Mouse (Mus musculus): ENCODE measurements around the gene Exoc3l4. TPM values are rescaled to one million over a fixed set of nuclear protein-coding genes. Genes with fewer than 3 reads are reported as not detected.
A peak's percentile ranks its signal among the peaks of the same experiment; 100 is the strongest.

The Exoc3l4 gene
- polyA plus RNA-seq, 1 experiment from 2014 or later = 1.6 TPM

DNA sequence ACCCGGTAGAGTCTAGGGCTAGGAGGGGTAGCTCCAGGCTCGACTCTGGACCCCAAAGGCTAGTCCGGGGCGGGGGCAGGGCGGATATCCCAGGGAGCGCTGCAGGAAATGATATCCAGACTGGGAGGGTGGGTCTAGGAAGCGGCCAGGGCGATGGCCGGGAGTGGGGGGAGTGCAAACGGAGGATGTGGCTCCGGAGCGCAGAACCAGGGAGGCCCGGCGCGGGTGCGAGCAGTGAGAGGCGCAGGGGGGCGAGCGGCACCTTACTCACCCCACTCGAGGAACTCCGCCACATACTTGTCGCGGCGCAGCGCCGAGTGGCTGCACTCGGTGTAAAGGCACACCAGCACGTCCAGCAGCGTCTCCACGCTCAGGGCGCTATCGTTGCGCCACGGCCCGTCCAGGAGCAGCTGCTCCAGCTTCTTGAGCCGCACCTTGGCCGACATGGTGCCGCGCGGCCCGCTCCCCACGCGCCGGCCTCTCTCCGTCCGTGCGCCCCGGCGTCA lies 39.9 kb upstream of the Exoc3l4 start:
- Histone ChIP-seq H3K27ac (replicated peaks; ENCODE audit: low read depth, low read length) (peak overlapping the region; percentile 93), H3K27me3 (ENCODE audit: control insufficient read depth, insufficient read depth, low read length) (no peaks in the 10 kb centered on the region), H3K9ac (replicated peaks; ENCODE audit: low read length) (peak overlapping the region; percentile 85), H3K9me3 (ENCODE audit: control insufficient read depth, low read length) (no peaks in the 10 kb centered on the region), H3K4me1 (ENCODE audit: control insufficient read depth, insufficient read depth, low read length) (peaks cover 16% of the 10 kb centered on the region), H3K4me3 (replicated peaks; ENCODE audit: low read depth, low read length) (peak overlapping the region; percentile 95), H3K4me2 (ENCODE audit: low read length) (peak overlapping the region; percentile 93), H3K36me3 (ENCODE audit: control insufficient read depth, insufficient read depth, low read length) (no peaks in the 10 kb centered on the region)
- WGBS = under 1% methylated on average over 49 of the region's 49 CpGs
- peak; percentile 63 for DNase-seq
- ATAC-seq (ENCODE audit: low FRiP score, low TSS enrichment) = no peak; the same call in 1 of the 2 replicates

DNA sequence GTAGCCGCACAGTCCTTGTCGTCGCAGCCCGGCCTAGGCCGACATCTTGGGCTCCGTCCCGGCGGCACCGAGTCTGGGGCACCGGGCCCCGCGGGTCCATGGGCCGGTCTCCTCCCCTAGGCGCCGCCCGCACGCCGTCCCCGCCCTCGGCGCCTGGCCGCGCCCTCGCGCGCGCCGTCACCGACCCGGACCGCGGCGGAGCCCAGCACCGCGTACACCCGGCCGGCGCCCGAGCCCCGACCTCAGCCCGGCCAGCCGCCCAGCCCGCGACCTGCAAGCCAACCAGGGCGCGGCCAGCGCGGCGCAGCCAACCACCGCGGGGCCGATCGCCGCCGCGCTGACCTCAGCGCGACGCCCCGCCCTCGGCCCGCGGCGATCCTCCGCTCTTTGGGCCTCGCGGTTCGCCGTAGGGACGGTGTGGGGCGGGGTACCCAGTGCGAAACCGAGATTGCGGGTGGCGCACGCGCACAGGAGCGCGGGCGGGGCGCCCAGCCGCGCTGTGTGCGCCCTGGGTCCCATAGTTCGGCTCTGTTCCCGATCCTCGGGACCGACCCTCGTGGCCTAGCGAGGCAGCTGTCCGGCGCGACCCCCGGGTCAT lies 39.3 kb upstream of the Exoc3l4 start, which contains the start of gene Cdc42bpb:
TSS of gene Cdc42bpb (minus strand) at position 343 of the 598 bp plus-strand sequence.
- Histone ChIP-seq H3K9me3 (ENCODE audit: control insufficient read depth, low read length) (no peaks in the 10 kb centered on the region), H3K27me3 (ENCODE audit: control insufficient read depth, insufficient read depth, low read length) (no peaks in the 10 kb centered on the region), H3K4me2 (ENCODE audit: low read length) (peak within 1 kb of the TSS; percentile 93), H3K27ac (replicated peaks; ENCODE audit: low read depth, low read length) (peak within 1 kb of the TSS; percentile 93), H3K36me3 (ENCODE audit: control insufficient read depth, insufficient read depth, low read length) (no peaks in the 10 kb centered on the region), H3K4me3 (replicated peaks; ENCODE audit: low read depth, low read length) (peak within 1 kb of the TSS; percentile 95), H3K9ac (replicated peaks; ENCODE audit: low read length) (peak within 1 kb of the TSS; percentile 85), H3K4me1 (ENCODE audit: control insufficient read depth, insufficient read depth, low read length) (peaks cover 16% of the 10 kb centered on the region)
- ATAC-seq (ENCODE audit: low FRiP score, low TSS enrichment) = peak; percentile 95
- WGBS = under 1% methylated on average over 82 of the region's 94 CpGs
- DNase-seq = peak; percentile 97

DNA sequence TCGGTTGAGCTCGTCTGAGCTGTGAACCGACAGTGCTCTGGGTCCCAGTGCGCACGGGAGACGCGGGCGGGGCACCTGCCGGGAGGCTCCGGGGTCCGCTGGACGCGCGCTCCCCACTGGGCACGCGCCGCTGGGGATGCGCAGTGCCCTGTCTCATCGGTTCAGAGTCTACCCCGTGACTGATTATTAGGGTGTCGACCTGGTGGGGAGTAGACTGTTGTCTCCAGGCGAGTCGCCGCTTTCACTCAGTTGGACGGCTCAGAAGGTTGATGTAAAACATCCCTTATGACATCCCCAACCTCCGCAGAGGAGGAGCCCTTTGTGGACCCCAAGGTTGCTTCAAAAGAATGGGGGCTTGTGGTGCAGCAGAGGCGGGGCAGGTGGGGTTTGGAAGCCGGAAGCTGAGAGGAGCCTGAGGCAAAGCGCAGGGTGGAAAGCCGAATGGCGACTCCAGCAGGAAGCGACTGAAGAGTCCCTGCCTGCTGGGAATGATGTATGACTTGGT lies 38.8 kb upstream of the Exoc3l4 start:
- Histone ChIP-seq H3K27me3 (ENCODE audit: control insufficient read depth, insufficient read depth, low read length) (no peaks in the 10 kb centered on the region), H3K4me2 (ENCODE audit: low read length) (peak overlapping the region; percentile 93), H3K4me1 (ENCODE audit: control insufficient read depth, insufficient read depth, low read length) (peaks cover 16% of the 10 kb centered on the region), H3K9ac (replicated peaks; ENCODE audit: low read length) (peak overlapping the region; percentile 85), H3K27ac (replicated peaks; ENCODE audit: low read depth, low read length) (peak overlapping the region; percentile 93), H3K9me3 (ENCODE audit: control insufficient read depth, low read length) (no peaks in the 10 kb centered on the region), H3K4me3 (replicated peaks; ENCODE audit: low read depth, low read length) (peak overlapping the region; percentile 95), H3K36me3 (ENCODE audit: control insufficient read depth, insufficient read depth, low read length) (no peaks in the 10 kb centered on the region)
- DNase-seq = no peak
- under 1% methylated on average over 32 of the region's 32 CpGs for WGBS
- peak; percentile 85 for ATAC-seq (ENCODE audit: low FRiP score, low TSS enrichment)

DNA sequence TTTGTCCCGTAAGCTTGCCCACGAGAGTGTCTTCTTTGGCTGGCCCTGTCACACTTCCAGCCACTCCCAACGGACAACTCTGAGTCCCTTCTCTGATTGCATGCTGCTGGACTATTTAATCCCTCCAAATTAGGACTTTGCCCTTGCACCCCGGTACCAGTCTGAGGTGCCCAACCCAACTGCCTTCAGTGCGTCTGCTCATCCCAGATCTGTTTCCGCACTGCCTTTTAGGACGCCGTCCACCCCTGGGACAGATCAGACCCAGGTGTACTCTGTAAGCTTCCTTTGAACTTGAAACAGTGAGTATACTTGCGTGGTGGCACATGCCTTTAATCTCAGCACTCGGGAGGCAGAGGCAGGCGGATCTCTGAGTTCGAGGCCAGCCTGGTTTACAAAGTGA lies 38.0 kb upstream of the Exoc3l4 start:
- no peak for DNase-seq
- peak overlapping the region; percentile 93; the same call in 1 of the 2 replicates for H3K27ac ChIP-seq (replicated peaks; ENCODE audit: low read depth, low read length)
- WGBS = 72% methylated on average over 12 of the region's 12 CpGs

DNA sequence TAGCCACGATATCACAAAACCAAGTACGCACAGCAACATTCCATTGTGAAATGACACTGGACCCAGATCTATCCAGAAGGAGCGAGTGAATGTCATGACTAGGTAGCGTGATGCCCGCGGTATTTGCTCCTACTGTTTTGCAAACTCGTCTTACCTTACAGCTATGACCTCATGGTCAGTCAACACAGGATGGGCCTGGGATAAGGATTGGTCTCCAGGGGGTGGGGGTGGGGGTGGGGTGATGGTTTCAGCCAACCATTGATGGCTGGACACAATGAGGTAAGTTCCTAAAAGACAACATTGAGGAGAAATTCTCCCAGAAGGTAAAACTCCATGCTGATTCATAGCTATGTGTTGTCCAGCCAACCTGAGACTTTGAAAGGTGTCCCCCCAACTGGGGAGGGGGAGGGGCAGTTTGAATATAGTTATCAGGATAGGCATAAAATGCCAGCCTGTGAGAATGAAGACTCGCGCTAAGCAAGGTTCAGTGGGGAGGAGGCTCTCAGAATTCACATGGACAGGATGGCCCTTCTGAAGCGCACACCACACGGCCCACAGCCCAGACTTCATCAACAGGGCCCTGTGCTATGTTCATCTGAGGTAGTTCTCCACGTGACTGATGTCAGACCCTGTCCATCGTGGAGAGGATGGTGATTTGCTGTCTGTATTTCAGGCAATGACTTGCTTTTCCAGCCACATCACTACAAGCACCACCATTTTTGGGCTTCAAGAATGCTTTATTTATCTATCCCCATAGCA lies 30.8 kb upstream of the Exoc3l4 start:
- no peaks in the 10 kb centered on the region for H3K36me3 ChIP-seq (ENCODE audit: control insufficient read depth, insufficient read depth, low read length)

More for the DNA sequence above, 38.0 kb upstream of the Exoc3l4 start:
- Histone ChIP-seq H3K36me3 (ENCODE audit: control insufficient read depth, insufficient read depth, low read length) (no peaks in the 10 kb centered on the region), H3K4me1 (ENCODE audit: control insufficient read depth, insufficient read depth, low read length) (peaks cover 16% of the 10 kb centered on the region), H3K27me3 (ENCODE audit: control insufficient read depth, insufficient read depth, low read length) (no peaks in the 10 kb centered on the region), H3K9ac (replicated peaks; ENCODE audit: low read length) (peak overlapping the region; percentile 85), H3K9me3 (ENCODE audit: control insufficient read depth, low read length) (no peaks in the 10 kb centered on the region), H3K4me3 (replicated peaks; ENCODE audit: low read depth, low read length) (peak overlapping the region; percentile 95), H3K4me2 (ENCODE audit: low read length) (peak overlapping the region; percentile 93)
- ATAC-seq (ENCODE audit: low FRiP score, low TSS enrichment) = no peak

DNA sequence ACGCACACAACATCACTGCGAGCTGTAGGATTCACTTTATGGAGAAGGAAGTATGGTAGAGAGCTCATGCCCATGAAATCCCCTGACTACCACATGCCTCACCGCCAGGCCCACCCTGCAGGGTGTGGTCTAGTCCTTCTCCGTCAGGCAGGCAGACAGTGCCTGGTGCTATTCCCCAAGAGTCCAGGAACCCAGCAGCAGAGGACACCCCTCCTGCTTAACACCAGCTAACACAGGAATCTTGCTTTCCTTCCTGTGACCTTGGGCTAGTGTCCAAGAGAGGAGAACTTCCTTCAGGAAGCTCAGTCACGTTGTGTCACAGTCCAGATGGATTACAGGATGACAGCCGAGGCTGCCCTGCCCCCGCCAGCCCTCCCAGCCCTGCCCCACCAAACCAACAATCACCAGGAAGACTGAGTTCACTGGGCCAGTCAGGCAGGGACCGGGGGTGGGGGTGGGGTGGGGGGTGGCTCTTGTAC lies 30.1 kb upstream of the Exoc3l4 start:
- Histone ChIP-seq H3K36me3 (ENCODE audit: control insufficient read depth, insufficient read depth, low read length) (no peaks in the 10 kb centered on the region), H3K27ac (replicated peaks; ENCODE audit: low read depth, low read length) (no peak overlapping the region), H3K27me3 (ENCODE audit: control insufficient read depth, insufficient read depth, low read length) (no peaks in the 10 kb centered on the region), H3K4me3 (replicated peaks; ENCODE audit: low read depth, low read length) (no peak overlapping the region), H3K4me2 (ENCODE audit: low read length) (no peak overlapping the region), H3K9ac (replicated peaks; ENCODE audit: low read length) (no peak overlapping the region), H3K4me1 (ENCODE audit: control insufficient read depth, insufficient read depth, low read length) (no peaks in the 10 kb centered on the region), H3K9me3 (ENCODE audit: control insufficient read depth, low read length) (no peaks in the 10 kb centered on the region)
- no peak for DNase-seq
- 78% methylated on average over 8 of the region's 8 CpGs for WGBS
- no peak for ATAC-seq (ENCODE audit: low FRiP score, low TSS enrichment)

More for the DNA sequence above, 30.8 kb upstream of the Exoc3l4 start:
- no peak for ATAC-seq (ENCODE audit: low FRiP score, low TSS enrichment)
- Histone ChIP-seq H3K4me2 (ENCODE audit: low read length) (no peak overlapping the region), H3K27me3 (ENCODE audit: control insufficient read depth, insufficient read depth, low read length) (no peaks in the 10 kb centered on the region), H3K9ac (replicated peaks; ENCODE audit: low read length) (no peak overlapping the region), H3K4me1 (ENCODE audit: control insufficient read depth, insufficient read depth, low read length) (no peaks in the 10 kb centered on the region), H3K27ac (replicated peaks; ENCODE audit: low read depth, low read length) (no peak overlapping the region), H3K9me3 (ENCODE audit: control insufficient read depth, low read length) (no peaks in the 10 kb centered on the region), H3K4me3 (replicated peaks; ENCODE audit: low read depth, low read length) (no peak overlapping the region)
- 88% methylated on average over 13 of the region's 13 CpGs for WGBS
- no peak for DNase-seq

DNA sequence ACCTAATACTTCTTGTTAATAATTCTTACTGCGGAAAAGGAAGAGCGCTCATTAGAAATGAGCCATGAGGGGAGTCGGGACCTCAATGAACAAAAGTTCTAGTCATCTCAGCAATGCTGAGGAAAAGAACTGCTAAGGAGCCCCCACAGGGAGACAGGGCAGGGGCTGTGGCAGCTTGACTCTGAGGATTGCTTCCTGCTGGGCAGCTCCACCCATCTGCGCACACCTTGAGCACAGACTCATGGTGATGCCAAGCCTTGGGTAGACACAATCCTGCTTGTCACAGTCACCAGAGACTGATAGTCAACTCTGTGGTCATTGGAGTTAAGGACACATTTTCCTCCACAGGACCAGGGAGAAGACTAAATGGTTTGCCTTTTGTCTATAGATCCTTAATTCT lies 29.7 kb upstream of the Exoc3l4 start:
- ATAC-seq (ENCODE audit: low FRiP score, low TSS enrichment) (no peak), DNase-seq (no peak)
- Histone ChIP-seq H3K9ac (replicated peaks; ENCODE audit: low read length) (no peak overlapping the region), H3K4me1 (ENCODE audit: control insufficient read depth, insufficient read depth, low read length) (no peaks in the 10 kb centered on the region), H3K4me2 (ENCODE audit: low read length) (no peak overlapping the region), H3K9me3 (ENCODE audit: control insufficient read depth, low read length) (no peaks in the 10 kb centered on the region), H3K4me3 (replicated peaks; ENCODE audit: low read depth, low read length) (no peak overlapping the region), H3K36me3 (ENCODE audit: control insufficient read depth, insufficient read depth, low read length) (no peaks in the 10 kb centered on the region), H3K27ac (replicated peaks; ENCODE audit: low read depth, low read length) (no peak overlapping the region), H3K27me3 (ENCODE audit: control insufficient read depth, insufficient read depth, low read length) (no peaks in the 10 kb centered on the region)
- 91% methylated on average over 4 of the region's 4 CpGs for WGBS

DNA sequence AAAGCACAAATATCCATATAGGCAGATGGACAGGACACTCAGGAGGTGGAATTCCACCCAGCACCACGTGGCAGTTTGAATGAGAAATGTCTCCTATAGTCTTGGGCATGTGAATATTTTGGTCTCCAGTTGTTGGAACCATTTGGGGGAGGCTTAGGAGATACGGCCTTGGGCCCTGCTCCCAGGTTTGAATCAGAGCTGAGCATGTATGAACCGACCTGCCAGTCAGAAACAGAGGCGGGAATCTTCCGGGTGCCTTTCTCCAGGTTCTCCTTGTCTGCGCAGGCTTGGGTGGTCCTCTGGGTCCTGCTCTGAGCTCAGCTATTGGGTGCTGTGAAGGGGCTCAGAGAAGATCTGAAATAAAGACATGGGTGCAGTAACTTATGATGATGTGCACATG lies 22.8 kb upstream of the Exoc3l4 start:
- no peak for ATAC-seq (ENCODE audit: low FRiP score, low TSS enrichment)
- no peak overlapping the region for H3K27ac ChIP-seq (replicated peaks; ENCODE audit: low read depth, low read length)
- no peak overlapping the region for H3K9ac ChIP-seq (replicated peaks; ENCODE audit: low read length)
- no peaks in the 10 kb centered on the region for H3K9me3 ChIP-seq (ENCODE audit: control insufficient read depth, low read length)
- H3K36me3 ChIP-seq (ENCODE audit: control insufficient read depth, insufficient read depth, low read length) = no peaks in the 10 kb centered on the region
- H3K4me2 ChIP-seq (ENCODE audit: low read length) = no peak overlapping the region
- no peak overlapping the region for H3K4me3 ChIP-seq (replicated peaks; ENCODE audit: low read depth, low read length)
- H3K4me1 ChIP-seq (ENCODE audit: control insufficient read depth, insufficient read depth, low read length) = no peaks in the 10 kb centered on the region
- no peak for DNase-seq
- WGBS = 89% methylated on average over 6 of the region's 6 CpGs
- no peaks in the 10 kb centered on the region for H3K27me3 ChIP-seq (ENCODE audit: control insufficient read depth, insufficient read depth, low read length)

All from midbrain, embryonic 14.5 days (tissue).